In genomic region chr1:179960882-179961698, GRCm38 (mm10) we compare ENCODE assay signal across 8 mouse cellular contexts. TPM values are rescaled to one million over a fixed set of nuclear protein-coding genes. Genes with fewer than 3 reads are reported as not detected.
DNase-seq lines count a peak whose midpoint lies in the region; ATAC-seq lines count a peak whose summit lies in the region.

No protein-coding gene starts in this region.

- peak overlapping the region; percentile 86 for H3K4me3 ChIP-seq in hindbrain, embryonic 11.5 days (ENCODE audit: low read depth, low read length)
- peak overlapping the region; percentile 85 for H3K4me3 ChIP-seq in midbrain, embryonic 10.5 days

- no peak for ATAC-seq in hindbrain, embryonic 11.5 days (ENCODE audit: low FRiP score)
- ATAC-seq in frontal cortex, adult (ENCODE audit: low TSS enrichment) = no peak; the same call in 1 of the 2 replicates

- peaks cover 2% of the 10 kb centered on the region; the same call in 1 of the 2 replicates for H3K4me1 ChIP-seq in hindbrain, embryonic 11.5 days (replicated peaks; ENCODE audit: control insufficient read depth, insufficient read depth, low read length)
- H3K4me1 ChIP-seq in midbrain, embryonic 10.5 days = peaks cover 38% of the 10 kb centered on the region

- peak overlapping the region; percentile 55 for H3K4me2 ChIP-seq in hindbrain, embryonic 11.5 days (replicated peaks; ENCODE audit: low read depth, low read length)

- WGBS in hindbrain, embryonic 11.5 days = 5% methylated on average over 15 of the region's 16 CpGs
- 5% methylated on average over 16 of the region's 16 CpGs for WGBS in midbrain, embryonic 10.5 days

- H3K27ac ChIP-seq in hindbrain, embryonic 11.5 days (ENCODE audit: low read depth, low read length) = no peak overlapping the region
- H3K27ac ChIP-seq in midbrain, embryonic 10.5 days (replicated peaks) = 0 out of 2 replicates have a peak overlapping the region, but pooled peaks have one; percentile 42

- no peaks in the 10 kb centered on the region for H3K9me3 ChIP-seq in hindbrain, embryonic 11.5 days (ENCODE audit: control insufficient read depth, low read length)
- H3K9me3 ChIP-seq in midbrain, embryonic 10.5 days (replicated peaks) = no peaks in the 10 kb centered on the region

- no peaks in the 10 kb centered on the region for H3K36me3 ChIP-seq in hindbrain, embryonic 11.5 days (ENCODE audit: control insufficient read depth, insufficient read depth, low read length)
- no peaks in the 10 kb centered on the region for H3K36me3 ChIP-seq in midbrain, embryonic 10.5 days

- DNase-seq in adrenal gland, postnatal 14 days = peak; percentile 47
- no peak for DNase-seq in adrenal gland, postnatal 25 days
- peak; percentile 43 for DNase-seq in 3134 (ENCODE audit: extremely low read depth, insufficient read length, low spot score)
- DNase-seq in embryo, embryonic 10 days (ENCODE audit: low spot score) = peak; percentile 53
- DNase-seq in hindbrain, embryonic 11.5 days (ENCODE audit: low spot score) = peak; percentile 40
- DNase-seq in midbrain, embryonic 10.5 days (ENCODE audit: low spot score) = peak; percentile 19
- no peak for DNase-seq in urinary bladder, postnatal 14 days (ENCODE audit: low spot score)

- no peak overlapping the region for H3K9ac ChIP-seq in hindbrain, embryonic 11.5 days (ENCODE audit: low read depth, low read length)

- no peaks in the 10 kb centered on the region for H3K27me3 ChIP-seq in hindbrain, embryonic 11.5 days (ENCODE audit: control insufficient read depth, insufficient read depth, low read length)
- no peaks in the 10 kb centered on the region; the same call in 1 of the 2 replicates for H3K27me3 ChIP-seq in midbrain, embryonic 10.5 days (ENCODE audit: low read depth, poor library complexity, severe bottlenecking)

RNA-seq across cellular contexts. Expression of gene Cdc42bpa, which starts 0.8 kb away (rescaled TPM):
- 51.2 and 57.6 TPM in 2 replicates for total RNA-seq in adrenal gland, postnatal 14 days (2021)
- total RNA-seq in adrenal gland, postnatal 25 days (2021) = 58.2 and 62.9 TPM in 2 replicates
- 12.8 and 21.8 TPM in 2 replicates for polyA plus RNA-seq in hindbrain, embryonic 11.5 days (2014; fragmentation: Nextera tagmentation; extraction: Ambion mirVana)
- polyA plus RNA-seq in midbrain, embryonic 10.5 days (2016; fragmentation: Nextera tagmentation; extraction: Ambion mirVana) = 11.7 and 13.0 TPM in 2 replicates

Comparison
In these comparisons a context has a peak if more than half of its experiments do, and no peak if none do; other contexts are left out.
1. DNase-seq: peak in adrenal gland, postnatal 14 days (single experiment), 3134 (single experiment), embryo, embryonic 10 days (single experiment), hindbrain, embryonic 11.5 days (single experiment) and midbrain, embryonic 10.5 days (single experiment); none in adrenal gland, postnatal 25 days (single experiment) and urinary bladder, postnatal 14 days (single experiment).